Mouse (Mus musculus): ENCODE data around the gene Mphosph9.
"Not testable (repeated sequence)": the region's sequence is repeated elsewhere in the genome, so short reads cannot be mapped to it uniquely, and the experiment has no call there.

Mphosph9 gene

DNA sequence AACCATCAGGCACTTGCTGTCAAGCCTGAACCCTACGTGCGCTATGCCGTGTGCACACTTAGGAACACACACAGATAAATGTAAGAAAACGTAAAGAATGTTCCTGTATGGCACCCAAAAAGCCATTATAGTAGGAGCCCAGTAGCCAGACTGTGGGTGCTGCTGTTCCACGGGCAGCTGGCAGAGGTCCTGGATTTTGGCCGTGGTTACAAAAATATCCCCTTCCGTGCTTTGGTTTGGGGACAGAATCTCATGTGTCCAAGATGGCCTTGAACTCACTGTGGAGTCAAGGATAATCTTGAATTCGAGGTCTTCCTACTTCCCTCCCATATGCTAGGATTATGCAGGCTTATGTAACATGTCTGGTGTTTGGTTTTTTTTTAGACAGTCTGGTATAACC, 15.1 kb upstream of the Mphosph9 start:
- no peak for DNase-seq (ENCODE audit: low spot score)

DNA sequence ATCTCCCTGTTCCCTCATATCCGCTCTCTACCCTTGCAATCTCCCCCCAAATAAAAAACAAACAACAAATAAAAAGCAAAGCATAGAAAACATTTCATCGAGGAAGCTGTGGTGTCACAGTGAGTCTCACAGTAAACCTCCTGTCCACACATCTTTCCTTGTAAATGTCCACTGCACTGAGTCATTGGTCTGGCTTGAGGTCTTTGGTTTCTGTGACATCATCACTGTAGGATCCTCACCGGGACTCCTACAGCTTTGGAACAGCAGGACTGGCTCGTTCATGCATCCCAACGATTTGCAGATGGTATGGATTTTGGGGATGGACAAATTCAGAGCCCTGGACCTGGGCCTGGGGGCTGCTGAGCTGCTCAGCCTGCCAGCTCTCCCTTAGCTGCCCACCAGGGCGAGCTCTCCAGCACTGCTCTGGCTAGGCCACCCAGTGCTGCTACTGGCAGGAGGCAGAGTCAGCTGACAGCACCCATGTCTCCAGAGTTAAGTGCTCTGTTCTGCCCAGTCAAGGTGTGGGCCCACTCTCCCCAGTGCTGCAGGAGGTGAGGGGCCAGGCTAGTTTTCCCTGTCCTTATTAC, 14.1 kb upstream of the Mphosph9 start:
- peak; percentile 34 for DNase-seq (ENCODE audit: low spot score)

DNA sequence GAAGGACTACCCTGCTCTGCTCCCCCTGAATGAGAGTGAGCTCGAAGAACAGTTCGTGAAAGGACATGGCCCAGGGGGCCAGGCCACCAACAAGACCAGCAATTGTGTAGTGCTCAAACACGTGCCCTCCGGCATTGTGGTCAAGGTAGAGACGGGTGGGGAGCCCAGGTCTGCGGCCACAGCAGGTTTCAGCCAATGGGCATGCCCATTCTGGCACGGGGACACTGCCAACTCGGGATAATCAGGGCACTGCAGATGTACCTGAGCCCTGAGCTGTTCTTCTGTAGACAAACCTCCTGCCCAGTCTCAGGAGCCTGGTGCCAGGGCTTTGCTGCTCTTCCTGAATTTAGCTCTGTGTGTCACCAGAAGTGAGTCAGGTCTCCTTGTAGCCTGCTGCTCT, 11.0 kb upstream of the Mphosph9 start:
- DNase-seq (ENCODE audit: low spot score), result no peak

DNA sequence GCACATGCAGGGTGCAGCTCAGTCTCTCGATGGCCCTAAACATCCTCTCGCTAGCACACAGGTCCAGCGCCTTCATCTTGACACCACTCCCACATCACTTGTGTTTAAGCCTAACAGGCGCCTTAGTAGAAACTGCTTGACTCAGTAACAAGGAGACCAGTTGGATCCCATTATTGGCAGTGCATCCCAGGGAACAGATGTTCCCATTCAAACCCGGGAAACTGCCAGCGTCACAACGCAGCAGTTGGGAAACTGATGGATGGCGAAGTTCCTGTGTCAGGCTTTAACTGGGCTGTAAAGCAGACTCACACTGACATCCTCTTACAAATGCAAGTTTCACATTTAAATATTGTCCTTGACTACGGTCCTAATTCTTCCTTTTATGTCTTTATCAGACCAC, 10.1 kb upstream of the Mphosph9 start:
- no peak for DNase-seq (ENCODE audit: low spot score)

DNA sequence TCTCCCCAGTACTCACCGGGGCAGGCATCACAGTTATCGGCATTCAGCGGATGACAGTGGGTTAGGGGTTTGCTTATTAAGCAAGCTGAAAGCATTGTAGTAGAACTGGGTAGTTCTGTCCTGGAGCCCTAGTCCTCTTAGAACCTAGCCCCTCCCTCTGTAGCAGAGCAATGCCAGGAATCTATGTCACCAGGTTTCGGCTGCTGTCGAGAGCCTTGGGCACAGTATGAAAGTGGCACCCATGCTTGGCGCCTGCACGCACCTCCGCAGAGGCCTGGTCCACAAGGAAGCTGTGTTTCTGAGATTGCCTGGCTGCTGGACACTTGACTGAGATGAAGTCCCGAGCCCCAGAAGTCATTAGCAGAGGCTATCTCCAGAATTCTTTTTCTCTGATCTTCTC, 9.3 kb upstream of the Mphosph9 start:
- DNase-seq (ENCODE audit: low spot score), result no peak

DNA sequence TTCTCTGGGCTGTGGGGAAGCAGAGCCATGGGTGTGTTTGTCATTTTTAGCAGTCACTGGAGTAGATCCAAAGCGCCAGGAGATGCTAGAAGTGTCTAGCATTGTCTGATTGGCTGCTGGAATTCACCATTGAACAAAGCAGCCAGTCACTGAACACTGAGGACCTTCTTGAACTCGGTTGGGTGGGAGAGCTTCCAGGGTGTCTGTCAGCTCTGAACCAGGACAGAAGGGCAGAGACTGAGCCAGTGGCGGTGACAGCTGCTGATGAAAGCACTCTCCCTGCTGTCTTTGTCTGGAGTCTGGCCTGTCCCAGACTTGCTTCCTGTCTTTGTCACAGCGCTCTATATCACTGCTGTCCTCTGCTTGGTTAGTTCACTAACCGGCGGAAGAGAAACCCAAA, 6.6 kb upstream of the Mphosph9 start:
- DNase-seq (ENCODE audit: low spot score), result peak; percentile 56

DNA sequence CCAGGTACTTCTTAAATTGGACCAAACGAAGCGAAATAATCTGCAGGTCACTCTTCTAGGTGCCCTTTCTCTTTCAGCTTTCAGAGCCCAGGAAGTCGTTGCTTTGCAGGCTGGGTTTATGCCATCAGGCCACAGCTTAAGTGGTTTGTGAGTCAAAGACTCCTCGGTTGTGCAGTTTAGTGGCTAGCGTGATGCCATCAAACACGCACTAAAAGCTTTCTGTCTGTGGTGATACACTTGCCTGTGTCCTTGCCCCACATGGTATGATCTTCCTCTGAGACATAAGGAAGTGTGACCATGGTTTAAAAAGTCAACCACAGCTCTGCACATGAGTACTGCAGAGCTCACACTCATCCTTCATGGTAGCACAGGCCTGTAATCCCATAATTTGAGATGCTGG, 2.3 kb upstream of the Mphosph9 start:
- DNase-seq (ENCODE audit: low spot score), result no peak

DNA sequence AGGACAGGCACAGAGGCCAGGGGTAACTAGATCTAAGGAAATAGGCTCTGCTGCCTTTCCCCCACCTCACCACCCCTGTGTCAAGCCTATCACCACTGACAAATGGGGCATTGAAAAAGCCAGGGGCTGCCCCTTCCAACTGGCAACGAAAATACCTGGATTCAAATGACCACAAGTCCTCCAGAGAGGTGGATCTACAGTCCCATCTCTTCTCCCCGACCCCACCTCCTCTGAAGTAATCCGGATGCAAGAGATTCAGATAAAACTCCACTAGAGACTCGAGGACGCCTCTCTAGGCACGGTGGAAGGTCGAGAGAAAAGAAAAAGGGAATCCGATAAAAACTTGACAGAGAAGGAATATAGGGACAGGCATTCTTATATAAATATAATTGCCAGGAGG, 943 bp downstream of the Mphosph9 start:
- DNase-seq (ENCODE audit: low spot score), result no peak

DNA sequence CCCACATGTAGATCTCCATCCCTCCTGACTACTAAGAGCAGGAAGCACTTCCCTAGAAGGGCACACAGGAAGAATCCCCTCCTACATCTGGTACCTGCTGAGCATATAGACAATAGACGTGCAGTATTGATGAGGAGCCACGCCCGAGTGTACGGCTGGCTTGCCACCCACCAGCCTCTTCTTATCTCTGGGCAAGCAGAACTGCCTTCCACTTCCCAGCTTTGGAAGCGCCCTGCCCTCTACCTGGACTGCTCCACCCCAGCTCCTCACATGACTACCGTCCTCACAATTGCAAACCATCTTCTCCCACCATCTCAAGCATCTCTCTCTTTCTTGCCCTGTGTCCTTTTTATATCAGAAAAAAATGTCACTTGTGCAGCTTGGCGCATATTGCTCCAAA, 10.1 kb downstream of the Mphosph9 start:
- DNase-seq (ENCODE audit: low spot score), result no peak

DNA sequence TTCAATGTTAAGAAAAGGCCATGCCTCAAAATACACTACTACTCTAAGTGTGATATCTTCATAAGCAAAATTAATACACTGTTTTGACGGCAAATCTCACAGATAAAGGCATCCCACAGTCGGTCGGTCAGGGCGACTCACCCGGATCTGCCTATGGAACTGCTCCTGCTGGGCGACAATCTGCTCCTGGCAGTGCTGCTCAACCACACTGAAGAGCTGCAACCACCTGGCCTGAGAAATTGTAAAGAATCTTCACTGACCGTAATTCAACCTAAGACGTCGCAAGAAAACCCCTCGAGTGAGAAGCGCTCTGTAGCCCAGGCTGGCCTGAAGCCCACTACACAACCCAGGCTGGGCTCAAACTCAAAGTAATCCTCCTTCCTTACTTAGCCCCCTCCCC, 11.8 kb downstream of the Mphosph9 start:
- no peak for DNase-seq (ENCODE audit: low spot score)

DNA sequence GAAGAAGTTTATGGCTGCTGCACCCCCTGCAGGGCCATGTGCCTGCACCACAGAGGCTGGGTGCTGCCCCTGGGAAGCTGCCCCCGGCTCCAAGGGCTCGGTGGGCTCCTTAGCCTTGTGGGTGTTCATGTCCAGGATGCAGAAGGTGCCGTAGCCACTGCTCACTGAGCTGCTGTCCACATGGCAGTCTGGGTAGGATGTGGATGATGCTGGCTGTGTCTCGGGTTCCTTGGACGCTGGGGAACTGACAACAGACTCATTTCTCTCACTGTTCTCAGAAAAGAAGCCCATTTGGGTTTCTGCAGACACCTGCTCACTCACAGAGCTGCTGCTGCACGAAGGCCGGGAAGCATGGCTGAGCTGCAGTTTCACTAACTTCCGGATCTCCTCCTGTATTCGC, 12.3 kb downstream of the Mphosph9 start:
- no peak for DNase-seq (ENCODE audit: low spot score)

DNA sequence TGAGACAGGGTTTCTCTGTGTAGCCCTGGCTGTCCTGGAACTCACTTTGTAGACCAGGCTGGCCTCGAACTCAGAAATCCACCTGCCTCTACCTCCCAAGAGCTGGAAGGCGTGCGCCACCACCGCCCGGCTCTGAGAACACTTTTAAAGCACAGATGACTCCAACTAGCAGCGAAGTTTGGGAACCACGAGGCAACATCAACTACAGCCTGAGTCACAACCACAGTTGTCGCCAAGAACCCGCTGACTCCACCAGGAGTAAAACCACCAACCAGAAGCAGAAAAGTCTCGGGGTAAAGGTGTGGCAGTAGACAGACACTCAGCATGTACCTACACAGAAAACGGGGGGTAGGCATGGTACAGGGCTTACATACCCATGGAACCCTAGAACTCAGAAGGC, 17.7 kb downstream of the Mphosph9 start:
- DNase-seq (ENCODE audit: low spot score), result no peak

DNA sequence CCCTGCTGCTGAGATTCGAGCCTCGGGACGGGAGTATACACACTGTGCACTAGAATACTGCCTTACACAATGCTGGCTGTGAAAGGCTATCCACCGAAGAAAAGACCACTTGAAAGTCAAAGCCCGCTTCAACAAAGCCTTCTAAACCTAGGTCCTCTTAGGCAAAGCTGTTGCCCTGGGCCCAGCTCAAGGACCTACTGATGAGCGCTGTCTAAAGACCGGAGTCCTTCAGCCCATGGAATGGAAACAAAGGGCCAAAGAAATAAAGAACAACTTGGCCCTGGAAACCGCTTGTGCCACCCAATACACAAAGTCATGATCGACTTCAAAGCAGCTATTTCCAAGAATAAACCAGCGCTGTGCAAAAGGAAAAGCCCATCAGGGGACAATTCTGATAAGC, 18.6 kb downstream of the Mphosph9 start:
- no peak for DNase-seq (ENCODE audit: low spot score)

DNA sequence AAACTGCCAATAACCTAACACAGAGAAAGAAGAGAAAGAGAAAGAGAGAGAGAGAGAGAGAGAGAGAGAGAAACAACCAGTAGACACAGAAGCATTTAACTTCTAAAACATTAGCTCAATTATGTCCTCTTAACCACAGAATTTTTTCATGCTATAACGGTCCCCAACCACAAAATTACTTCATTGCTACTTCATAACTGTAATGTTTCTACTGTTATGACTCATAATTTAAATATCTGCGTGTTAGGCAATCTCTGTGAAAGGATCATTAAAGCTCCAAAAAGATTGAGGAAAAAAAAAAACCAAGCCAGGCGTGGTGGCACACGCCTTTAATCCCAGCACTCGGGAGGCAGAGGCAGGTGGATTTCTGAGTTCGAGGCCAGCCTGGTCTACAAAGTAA, 24.9 kb downstream of the Mphosph9 start:
- DNase-seq (ENCODE audit: low spot score), result not testable (repeated sequence)

DNA sequence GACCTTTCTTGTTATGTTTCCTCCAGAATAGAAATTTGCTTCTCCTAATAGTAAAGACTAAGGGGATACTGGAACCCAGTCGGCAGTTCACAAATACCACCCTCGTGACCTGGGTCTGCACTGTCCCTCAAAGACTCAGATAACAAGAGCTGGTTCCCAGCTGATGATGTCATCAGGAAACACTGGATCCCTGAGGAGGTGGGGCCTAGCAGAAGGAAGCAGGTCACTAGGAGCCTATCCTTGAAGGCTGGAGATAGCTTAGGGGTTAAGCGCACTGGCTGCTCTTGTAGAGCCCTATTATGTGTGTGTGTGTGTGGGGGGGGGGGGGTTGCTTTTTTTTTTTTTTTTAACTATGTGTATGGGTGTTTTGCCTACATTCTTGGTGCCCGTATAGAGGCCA, 27.6 kb downstream of the Mphosph9 start:
- DNase-seq (ENCODE audit: low spot score), result peak; percentile 13

DNA sequence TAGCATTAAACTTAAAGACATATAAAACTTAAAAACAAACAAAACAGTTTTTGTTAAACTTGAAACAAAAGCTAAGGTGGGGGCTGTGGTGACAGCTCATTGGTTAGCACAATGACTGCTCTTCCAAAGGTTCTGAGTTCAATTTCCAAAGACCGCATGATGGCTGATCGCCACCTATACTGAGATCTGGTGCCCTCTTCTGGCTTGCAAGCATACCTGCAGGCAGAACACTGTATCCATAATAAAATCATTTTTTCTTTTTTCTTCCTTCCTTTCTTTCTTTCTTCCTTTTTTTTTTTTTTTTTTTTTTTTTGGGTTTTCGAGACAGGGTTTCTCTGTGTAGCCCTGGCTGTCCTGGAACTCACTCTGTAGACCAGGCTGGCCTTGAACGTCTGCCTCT, 28.5 kb downstream of the Mphosph9 start:
- peak; percentile 47 for DNase-seq (ENCODE audit: low spot score)

DNA sequence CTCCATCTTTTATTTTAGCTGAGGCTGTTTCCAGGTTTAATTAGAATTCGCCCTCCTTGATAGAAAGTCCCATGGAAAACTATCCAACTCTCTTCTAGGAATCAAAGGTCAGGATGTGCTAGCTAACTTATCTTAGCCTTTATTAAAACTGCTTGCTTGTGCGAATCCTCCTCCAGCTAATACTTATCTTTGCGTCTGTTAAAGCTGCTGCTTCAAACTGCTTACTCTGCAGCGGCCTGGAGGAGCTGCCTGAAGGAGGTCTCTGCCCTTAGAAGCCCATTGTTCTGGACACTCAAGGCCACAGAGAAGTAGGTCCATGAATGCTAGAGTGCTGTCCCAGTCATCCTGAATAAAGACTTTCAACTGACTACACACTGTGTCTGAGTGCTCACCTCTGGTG, 31.3 kb downstream of the Mphosph9 start:
- no peak for DNase-seq (ENCODE audit: low spot score)

DNA sequence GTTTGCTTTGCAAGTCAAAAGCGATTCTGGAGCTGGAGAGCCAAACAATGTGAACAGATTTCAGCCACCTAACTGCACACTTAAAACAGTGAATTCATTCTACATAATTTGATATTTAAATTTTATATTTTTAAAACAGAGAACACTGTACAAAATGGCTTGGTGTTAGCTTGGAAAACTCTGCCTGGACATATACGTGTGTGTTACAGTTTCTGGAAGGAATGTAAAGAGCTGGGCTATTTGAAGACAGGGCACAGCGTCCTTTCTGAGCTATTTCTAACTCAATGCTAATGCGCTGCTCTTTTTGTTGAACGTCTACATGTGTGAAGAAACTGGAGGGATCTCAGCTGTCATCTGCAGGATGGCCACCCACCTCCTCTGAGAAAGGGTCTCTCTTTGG, 33.8 kb downstream of the Mphosph9 start:
- no peak for DNase-seq (ENCODE audit: low spot score)

DNA sequence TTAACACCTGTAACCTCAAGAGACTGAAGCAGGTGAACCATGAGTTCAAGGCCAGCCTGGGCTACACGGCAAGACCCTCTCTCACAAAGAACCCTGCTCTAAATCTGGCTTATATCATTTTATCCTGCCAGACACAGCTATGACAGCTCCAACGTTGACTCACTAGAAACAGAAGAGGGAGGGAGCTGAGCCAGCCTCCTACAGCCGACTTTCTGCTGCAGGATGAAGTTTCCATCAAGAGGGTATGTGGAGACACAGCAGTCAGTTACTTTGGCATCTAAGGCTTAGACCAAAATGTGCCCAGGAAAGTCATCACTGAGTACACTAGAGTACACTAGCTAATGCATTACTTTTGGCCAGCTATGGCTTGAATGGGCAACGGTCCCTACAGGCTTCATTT, 37.6 kb downstream of the Mphosph9 start:
- no peak for DNase-seq (ENCODE audit: low spot score)

DNA sequence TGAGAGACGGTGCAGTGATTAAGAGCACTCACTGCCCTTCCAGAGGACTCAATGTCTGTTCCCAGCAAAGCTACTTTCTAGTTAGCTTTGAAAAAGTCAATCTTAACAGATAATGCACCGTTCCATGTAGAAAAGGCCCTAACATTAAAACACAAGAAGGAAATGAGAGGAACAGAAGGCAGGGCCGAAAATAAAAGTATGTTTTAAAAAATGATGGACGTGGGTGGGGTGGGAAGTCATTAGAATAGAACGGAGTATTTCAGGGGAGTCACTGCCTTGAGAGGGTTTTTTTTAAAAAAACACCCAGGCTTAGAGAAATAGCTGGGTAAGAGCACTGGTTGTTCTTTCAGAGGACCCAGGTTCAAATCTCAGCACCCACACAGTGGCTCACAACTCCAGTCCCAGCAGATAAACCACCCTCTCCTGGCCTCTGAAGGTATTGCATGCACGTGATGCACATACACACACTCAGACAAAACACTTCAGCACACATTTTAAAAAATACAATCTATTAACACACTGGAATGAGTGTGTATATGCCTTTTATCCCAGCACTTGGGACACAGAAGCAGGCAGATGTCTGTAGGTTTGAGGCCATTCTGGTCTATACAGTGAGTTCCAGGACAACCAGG, 40.0 kb downstream of the Mphosph9 start:
- no peak for DNase-seq (ENCODE audit: low spot score)

DNA sequence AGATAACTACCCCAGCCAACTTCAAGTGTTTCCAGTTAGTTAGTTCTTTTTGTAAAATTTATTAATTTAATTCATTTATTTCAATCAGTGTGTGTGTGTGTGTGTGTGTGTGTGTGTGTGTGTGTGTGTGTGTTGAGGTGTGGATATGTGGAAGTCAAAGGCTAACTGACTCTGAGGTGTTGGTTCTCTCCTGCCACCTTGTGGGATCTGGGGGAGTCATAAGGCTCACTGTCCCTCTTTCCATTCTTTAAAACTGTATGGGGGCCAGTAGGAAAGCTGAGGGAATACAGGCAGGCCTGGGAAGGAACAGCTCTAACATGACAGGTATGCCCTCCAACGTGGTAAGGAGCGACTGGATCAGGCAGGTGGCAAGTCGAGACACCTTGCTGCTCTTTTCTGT, 43.4 kb downstream of the Mphosph9 start:
- peak; percentile 17 for DNase-seq (ENCODE audit: low spot score)

DNA sequence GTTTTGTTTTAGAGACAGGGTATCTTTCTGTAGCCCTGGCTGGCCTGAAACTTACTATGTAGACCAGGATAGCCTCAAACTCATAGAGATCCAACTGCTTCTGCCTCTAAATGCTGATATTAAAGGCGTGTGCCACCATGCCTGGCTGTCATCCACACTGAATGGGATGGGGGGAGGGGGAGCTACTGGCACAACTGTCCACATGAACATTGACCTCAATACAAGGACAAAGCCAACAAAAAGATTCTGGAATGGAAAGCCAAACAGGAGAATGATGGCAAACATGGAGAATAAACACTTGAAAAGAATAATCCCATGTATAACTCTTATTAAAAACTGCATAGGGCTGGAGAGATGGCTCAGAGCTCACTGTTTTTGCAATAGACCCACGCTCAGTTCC, 44.9 kb downstream of the Mphosph9 start:
- DNase-seq (ENCODE audit: low spot score), result no peak

DNA sequence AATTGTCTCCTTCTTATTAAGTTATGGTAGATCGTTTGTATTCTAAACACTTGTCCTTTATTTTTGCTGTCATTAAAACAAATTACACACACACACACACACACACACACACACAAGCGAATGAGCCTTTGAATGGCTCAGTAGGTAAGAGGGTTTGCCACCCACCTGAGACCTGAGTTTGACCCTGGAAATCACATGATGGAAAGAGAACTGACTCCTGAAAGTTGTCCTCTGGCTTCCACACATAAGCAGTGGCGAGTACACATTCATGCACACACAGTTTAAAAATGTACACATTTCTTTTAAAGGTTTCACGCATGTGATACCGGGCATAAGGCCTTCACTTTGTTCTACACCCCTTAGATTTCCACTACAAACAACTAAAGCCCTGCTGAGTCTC, 57.5 kb downstream of the Mphosph9 start:
- no peak for DNase-seq (ENCODE audit: low spot score)

DNA sequence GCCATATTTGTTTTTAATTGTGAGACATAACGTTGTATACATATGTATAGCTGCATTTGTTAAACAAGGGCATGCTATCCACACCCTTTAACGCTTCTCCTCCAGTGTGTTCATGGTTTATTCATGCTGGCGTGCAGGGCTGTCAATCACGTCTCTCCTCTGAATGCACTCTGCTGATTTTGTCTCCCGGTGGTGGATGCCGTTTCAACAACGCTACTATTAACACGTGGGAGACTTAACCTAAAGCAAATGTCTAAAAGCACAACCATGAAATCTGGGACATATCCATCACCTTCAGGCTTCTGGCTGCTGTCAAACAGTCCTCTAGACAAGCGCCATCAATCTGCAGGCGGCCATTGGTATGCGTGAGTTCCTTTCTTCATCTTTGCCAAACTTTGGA, 58.1 kb downstream of the Mphosph9 start:
- no peak for DNase-seq (ENCODE audit: low spot score)

DNA sequence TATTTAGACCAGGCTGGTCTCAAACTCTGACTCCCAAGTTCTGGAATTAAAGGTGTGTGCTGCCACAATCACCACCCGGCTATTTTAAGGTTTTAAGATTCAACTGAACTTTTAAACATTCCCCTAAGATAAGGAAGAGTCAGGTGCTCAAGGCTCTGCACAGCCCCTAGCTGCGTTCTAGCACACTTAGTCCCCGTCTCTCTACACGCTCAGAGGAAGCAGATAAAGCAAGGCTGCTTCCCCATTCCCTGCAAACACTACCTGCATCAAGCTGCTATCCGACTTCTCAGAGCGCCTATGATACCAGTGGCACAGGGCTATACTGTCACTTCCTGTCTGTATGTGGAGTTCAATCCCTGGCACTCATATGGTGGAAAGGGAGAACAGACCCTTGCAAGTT, 60.1 kb downstream of the Mphosph9 start:
- DNase-seq (ENCODE audit: low spot score), result no peak
